Mouse (Mus musculus): ENCODE results near the gene Tlx2. TPM values are rescaled to one million over a fixed set of nuclear protein-coding genes. Genes with fewer than 3 reads are reported as not detected.
A peak's percentile ranks its signal among the peaks of the same experiment; 100 is the strongest.

Gene Tlx2
- polyA plus RNA-seq, 1 experiment, result 0.06 TPM

- peaks cover 3% of the 10 kb centered on the region for H3K36me3 ChIP-seq (ENCODE audit: control insufficient read depth, insufficient read depth)
- no peak overlapping the region for H3ac ChIP-seq (ENCODE audit: control insufficient read depth, insufficient read length)
- peaks cover 26% of the 10 kb centered on the region for H3K79me2 ChIP-seq (ENCODE audit: control insufficient read depth, insufficient read depth)
- H3K4me2 ChIP-seq (ENCODE audit: low read depth), result no peak overlapping the region
- no peaks in the 10 kb centered on the region for H3K27me3 ChIP-seq (ENCODE audit: control insufficient read depth, insufficient read depth, insufficient read length)
- TF ChIP-seq USF1 (IDR thresholded peaks at IDR 0.05; ENCODE audit: low read depth) (no peak), CEBPB (IDR thresholded peaks at IDR 0.05; ENCODE audit: insufficient read depth, poor library complexity, severe bottlenecking) (no peak), TCF12 (IDR thresholded peaks at IDR 0.05; ENCODE audit: insufficient read depth, poor library complexity, severe bottlenecking) (no peak), REST (IDR thresholded peaks at IDR 0.05; ENCODE audit: insufficient read depth, insufficient read length) (no peak), MYOD1 (IDR thresholded peaks at IDR 0.05; ENCODE audit: control insufficient read depth in 1 of 3, insufficient read length in 2 of 3, low read depth in 2 of 3) (no peak), MAX (IDR thresholded peaks at IDR 0.05; ENCODE audit: low read depth) (no peak), TCF3 (IDR thresholded peaks at IDR 0.05; ENCODE audit: insufficient read length, low read depth) (no peak)
- H3K4me3 ChIP-seq, result no peak overlapping the region
Observed at GRCm38 (mm10) chr6:83111510-83112136, 41.5 kb upstream of the Tlx2 start.

GRCm38 (mm10) chr6:83108762-83109668, 38.9 kb upstream of the Tlx2 start, which contains the start of gene Mrpl53:
Gene Mrpl53 (plus strand): TSS chr6:83109040.
- no peaks in the 10 kb centered on the region for H3K27me3 ChIP-seq (ENCODE audit: control insufficient read depth, insufficient read depth, insufficient read length)
- TF ChIP-seq MAX (IDR thresholded peaks at IDR 0.05; ENCODE audit: low read depth), result no peak
- TF ChIP-seq REST (IDR thresholded peaks at IDR 0.05; ENCODE audit: insufficient read depth, insufficient read length), result no peak
- TF ChIP-seq TCF3 (IDR thresholded peaks at IDR 0.05; ENCODE audit: insufficient read length, low read depth), result no peak
- TF ChIP-seq MYOD1 (IDR thresholded peaks at IDR 0.05; ENCODE audit: control insufficient read depth in 1 of 3, insufficient read length in 2 of 3, low read depth in 2 of 3), result peak in 2 of 3 experiments; percentile 0 to 23
- no peak for TF ChIP-seq USF1 (IDR thresholded peaks at IDR 0.05; ENCODE audit: low read depth)
- peak; percentile 49 for TF ChIP-seq E2F4 (IDR thresholded peaks at IDR 0.05; ENCODE audit: insufficient read depth)
- TF ChIP-seq MYOG (IDR thresholded peaks at IDR 0.05; ENCODE audit: control insufficient read depth in 1 of 3, insufficient read depth in 1 of 3, insufficient read length in 2 of 3, low read depth in 2 of 3), result peak in 1 of 3 experiments; percentile 12
- no peak for TF ChIP-seq CEBPB (IDR thresholded peaks at IDR 0.05; ENCODE audit: insufficient read depth, poor library complexity, severe bottlenecking)
- TF ChIP-seq POLR2A (IDR thresholded peaks at IDR 0.05; ENCODE audit: insufficient read length, low read depth), result peak; percentile 59
- TF ChIP-seq POLR2AphosphoS2 (IDR thresholded peaks at IDR 0.05; ENCODE audit: insufficient read length, low read depth), result peak; percentile 81
- no peak for TF ChIP-seq TCF12 (IDR thresholded peaks at IDR 0.05; ENCODE audit: insufficient read depth, poor library complexity, severe bottlenecking)
- peak; percentile 49 for TF ChIP-seq SRF (IDR thresholded peaks at IDR 0.05; ENCODE audit: control insufficient read depth, insufficient read length, low read depth)
- peak within 1 kb of the TSS; percentile 85 for H3ac ChIP-seq (ENCODE audit: control insufficient read depth, insufficient read length)
- peaks cover 16% of the 10 kb centered on the region for H3K79me2 ChIP-seq (ENCODE audit: control insufficient read depth, insufficient read depth)
- peak within 1 kb of the TSS; percentile 97 for H3K4me2 ChIP-seq (ENCODE audit: low read depth)
- peaks cover 3% of the 10 kb centered on the region for H3K36me3 ChIP-seq (ENCODE audit: control insufficient read depth, insufficient read depth)
- H3K4me3 ChIP-seq, result peak within 1 kb of the TSS; percentile 93

GRCm38 (mm10) chr6:83107566-83108400, 37.7 kb upstream of the Tlx2 start:
- TF ChIP-seq MYOG (IDR thresholded peaks at IDR 0.05; ENCODE audit: control insufficient read depth in 1 of 3, insufficient read depth in 1 of 3, insufficient read length in 2 of 3, low read depth in 2 of 3), result no peak
- TF ChIP-seq POLR2A (IDR thresholded peaks at IDR 0.05; ENCODE audit: insufficient read length, low read depth), result peak; percentile 5
- Histone ChIP-seq H3K4me2 (ENCODE audit: low read depth) (peak overlapping the region; percentile 97), H3K27me3 (ENCODE audit: control insufficient read depth, insufficient read depth, insufficient read length) (no peaks in the 10 kb centered on the region), H3K79me2 (ENCODE audit: control insufficient read depth, insufficient read depth) (peaks cover 16% of the 10 kb centered on the region), H3K4me3 (peak overlapping the region; percentile 93), H3K36me3 (ENCODE audit: control insufficient read depth, insufficient read depth) (peaks cover 3% of the 10 kb centered on the region), H3ac (ENCODE audit: control insufficient read depth, insufficient read length) (peak overlapping the region; percentile 85)

DNA sequence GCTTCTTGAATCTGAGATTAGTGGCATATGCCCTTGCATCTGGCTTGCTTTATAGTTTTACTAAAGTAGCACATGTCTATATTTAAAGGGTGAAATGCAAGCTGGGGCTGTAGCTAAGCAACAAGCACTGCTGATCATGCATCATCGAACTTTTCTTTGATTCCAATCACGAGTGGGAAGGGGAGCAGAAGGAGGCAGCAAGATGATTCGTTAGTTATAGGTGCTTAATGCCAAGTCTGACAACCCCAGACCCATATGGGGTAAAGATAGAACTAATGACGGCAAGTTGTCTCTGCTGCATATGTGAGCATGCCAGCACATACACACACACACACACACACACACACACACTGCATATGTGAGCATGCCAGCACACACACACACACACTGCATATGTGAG, 34.1 kb upstream of the Tlx2 start:
- H3K36me3 ChIP-seq (ENCODE audit: control insufficient read depth, insufficient read depth), result no peaks in the 10 kb centered on the region
- no peak for TF ChIP-seq MAX (IDR thresholded peaks at IDR 0.05; ENCODE audit: low read depth)
- TF ChIP-seq MYOD1 (IDR thresholded peaks at IDR 0.05; ENCODE audit: control insufficient read depth in 1 of 3, insufficient read length in 2 of 3, low read depth in 2 of 3), result no peak

More for the DNA sequence above, 34.1 kb upstream of the Tlx2 start:
- Histone ChIP-seq H3K79me2 (ENCODE audit: control insufficient read depth, insufficient read depth) (peaks cover 1% of the 10 kb centered on the region), H3K27me3 (ENCODE audit: control insufficient read depth, insufficient read depth, insufficient read length) (no peaks in the 10 kb centered on the region), H3K4me2 (ENCODE audit: low read depth) (no peak overlapping the region), H3K4me3 (no peak overlapping the region), H3ac (ENCODE audit: control insufficient read depth, insufficient read length) (no peak overlapping the region)
